ENCODE assay signal across 8 mouse cellular contexts in genomic region chr12:5213339-5214104, GRCm38 (mm10).
DNase-seq lines count a peak whose midpoint lies in the region; ATAC-seq and TF ChIP-seq lines count a peak whose summit lies in the region.

No protein-coding gene starts in this region.

- H3K9me3 ChIP-seq in hindbrain, postnatal 0 days (ENCODE audit: low read length): no peaks in the 10 kb centered on the region
- no peaks in the 10 kb centered on the region for H3K9me3 ChIP-seq in midbrain, embryonic 13.5 days

- intact Hi-C loops in gastrocnemius, postnatal 14 days (cut with DNase I; ENCODE audit: low total_unique reads): no loop called here

- peak; percentile 39 for ATAC-seq in hindbrain, postnatal 0 days
- ATAC-seq in midbrain, embryonic 13.5 days: peak; percentile 5; the same call in 1 of the 2 replicates

- WGBS in hindbrain, postnatal 0 days: 15% methylated on average over 13 of the region's 13 CpGs
- WGBS in midbrain, embryonic 13.5 days: 30% methylated on average over 13 of the region's 13 CpGs

- H3K36me3 ChIP-seq in hindbrain, postnatal 0 days (ENCODE audit: insufficient read depth, low read length): no peaks in the 10 kb centered on the region
- H3K36me3 ChIP-seq in midbrain, embryonic 13.5 days: no peaks in the 10 kb centered on the region

- H3K27me3 ChIP-seq in hindbrain, postnatal 0 days (ENCODE audit: insufficient read depth, low read length): no peaks in the 10 kb centered on the region
- no peaks in the 10 kb centered on the region for H3K27me3 ChIP-seq in midbrain, embryonic 13.5 days

- no peak overlapping the region for H3K9ac ChIP-seq in hindbrain, postnatal 0 days (replicated peaks; ENCODE audit: low read length)
- no peak overlapping the region for H3K9ac ChIP-seq in midbrain, embryonic 13.5 days (replicated peaks)

- H3K27ac ChIP-seq in hindbrain, postnatal 0 days: peak overlapping the region; percentile 45
- H3K27ac ChIP-seq in midbrain, embryonic 13.5 days: peak overlapping the region; percentile 39; the same call in 1 of the 2 replicates

- H3K4me1 ChIP-seq in hindbrain, postnatal 0 days (ENCODE audit: insufficient read depth, low read length): peaks cover 41% of the 10 kb centered on the region
- peaks cover 76% of the 10 kb centered on the region for H3K4me1 ChIP-seq in midbrain, embryonic 13.5 days (replicated peaks)

- peak; percentile 36 for DNase-seq in embryo, embryonic 11 days
- DNase-seq in embryo, embryonic 9.5 days (ENCODE audit: extremely low spot score): no peak
- DNase-seq in cerebellum, postnatal 14 days: peak; percentile 63 to 71
- peak; percentile 51 for DNase-seq in gastrocnemius, postnatal 14 days
- DNase-seq in hindbrain, postnatal 0 days (ENCODE audit: low spot score): peak; percentile 72
- peak; percentile 65 for DNase-seq in left cerebral cortex, adult 11 months (ENCODE audit: low spot score)
- peak; percentile 80 to 81 for DNase-seq in urinary bladder, adult 18-20 months (ENCODE audit: low spot score in 2 of 2)

- TF ChIP-seq CTCF in hindbrain, postnatal 0 days (IDR thresholded peaks at IDR 0.05; ENCODE audit: low read depth): no peak

- no peak overlapping the region for H3K4me2 ChIP-seq in hindbrain, postnatal 0 days (ENCODE audit: low read depth, low read length)
- H3K4me2 ChIP-seq in midbrain, embryonic 13.5 days (replicated peaks): no peak overlapping the region

- H3K4me3 ChIP-seq in hindbrain, postnatal 0 days (ENCODE audit: low read length): no peak overlapping the region
- H3K4me3 ChIP-seq in midbrain, embryonic 13.5 days (replicated peaks): no peak overlapping the region
